Mouse (Mus musculus): ENCODE results near the gene Il23r. TPM values are rescaled to one million over a fixed set of nuclear protein-coding genes. Genes with fewer than 3 reads are reported as not detected.
"Not testable (repeated sequence)": the region's sequence is repeated elsewhere in the genome, so short reads cannot be mapped to it uniquely, and the experiment has no call there.

The Il23r gene
- polyA plus RNA-seq, 1 experiment from 2014 or later, result not detected

DNA sequence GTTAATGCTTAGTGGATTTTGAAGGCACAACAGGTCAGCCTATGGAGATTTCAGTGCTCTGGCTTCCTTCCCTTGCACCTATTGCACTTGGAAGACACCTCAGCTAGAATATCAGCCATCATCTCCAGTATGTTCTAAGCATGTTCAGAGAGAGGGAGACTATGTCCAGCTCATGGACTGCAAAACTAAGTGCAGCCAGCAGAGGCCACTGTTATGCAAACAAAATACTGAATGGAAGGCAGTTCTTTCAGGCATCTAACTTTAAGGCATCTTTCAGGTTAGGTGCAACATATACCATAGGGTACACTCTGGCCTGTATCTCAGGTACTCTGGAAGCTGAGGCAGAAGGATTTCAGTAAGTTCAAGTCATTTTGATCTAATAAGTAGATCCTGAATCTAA lies 19.1 kb upstream of the Il23r start:
- Histone ChIP-seq H3K27me3 (ENCODE audit: control insufficient read depth, insufficient read depth, low read length) (no peaks in the 10 kb centered on the region), H3K4me3 (replicated peaks; ENCODE audit: low read length) (no peak overlapping the region), H3K4me2 (replicated peaks) (no peak overlapping the region), H3K4me1 (replicated peaks; ENCODE audit: control insufficient read depth, insufficient read depth, low read length) (no peaks in the 10 kb centered on the region), H3K9ac (no peak overlapping the region), H3K27ac (no peak overlapping the region), H3K9me3 (ENCODE audit: control insufficient read depth, low read length) (no peaks in the 10 kb centered on the region), H3K36me3 (replicated peaks; ENCODE audit: control insufficient read depth, insufficient read depth) (no peaks in the 10 kb centered on the region)
- ATAC-seq (ENCODE audit: low FRiP score), result peak; percentile 51; the same call in 1 of the 2 replicates
- DNase-seq (ENCODE audit: low spot score), result peak; percentile 42

DNA sequence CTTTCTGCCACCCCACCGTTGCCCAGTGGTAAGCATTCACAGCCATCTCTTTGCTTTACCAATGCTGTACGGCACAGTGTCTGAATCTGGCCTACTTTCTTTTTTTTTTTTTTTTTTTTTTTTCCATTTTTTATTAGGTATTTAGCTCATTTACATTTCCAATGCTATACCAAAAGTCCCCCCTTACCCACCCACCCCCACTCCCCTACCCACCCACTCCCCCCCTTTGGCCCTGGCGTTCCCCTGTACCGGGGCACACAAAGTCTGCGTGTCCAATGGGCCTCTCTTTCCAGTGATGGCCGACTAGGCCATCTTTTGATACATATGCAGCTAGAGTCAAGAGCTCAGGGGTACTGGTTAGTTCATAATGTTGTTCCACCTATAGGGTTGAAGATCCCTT lies 10.3 kb upstream of the Il23r start:
- not testable (repeated sequence) for H3K36me3 ChIP-seq (replicated peaks; ENCODE audit: control insufficient read depth, insufficient read depth); H3K27ac ChIP-seq; H3K9ac ChIP-seq; H3K27me3 ChIP-seq (ENCODE audit: control insufficient read depth, insufficient read depth, low read length); ATAC-seq (ENCODE audit: low FRiP score); DNase-seq (ENCODE audit: low spot score); H3K9me3 ChIP-seq (ENCODE audit: control insufficient read depth, low read length); H3K4me2 ChIP-seq (replicated peaks); H3K4me3 ChIP-seq (replicated peaks; ENCODE audit: low read length); H3K4me1 ChIP-seq (replicated peaks; ENCODE audit: control insufficient read depth, insufficient read depth, low read length)
- WGBS, result 91% methylated on average over 2 of the region's 6 CpGs

DNA sequence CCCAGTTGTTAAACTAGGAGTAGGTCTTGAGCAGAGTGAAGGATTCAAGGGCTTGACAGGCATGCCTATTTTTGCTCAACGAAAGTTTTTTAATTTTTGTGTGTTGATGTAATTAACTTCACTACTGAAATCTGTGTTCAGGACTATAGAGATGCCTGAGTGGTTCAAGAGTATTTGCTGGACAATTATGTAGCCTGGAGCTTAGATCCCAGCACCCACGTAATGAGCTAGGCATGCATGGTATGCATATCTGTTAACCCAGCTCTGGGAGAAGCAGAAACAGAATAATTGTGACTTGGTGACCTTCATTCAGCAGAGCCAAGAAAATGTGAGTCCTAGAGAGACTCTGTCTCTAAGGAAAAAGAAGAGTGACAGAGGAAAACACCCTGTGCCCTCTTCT lies 10.6 kb downstream of the Il23r start:
- ATAC-seq (ENCODE audit: low FRiP score) (no peak), DNase-seq (ENCODE audit: low spot score) (no peak)
- H3K4me1 ChIP-seq (replicated peaks; ENCODE audit: control insufficient read depth, insufficient read depth, low read length), result no peaks in the 10 kb centered on the region
- H3K4me2 ChIP-seq (replicated peaks), result no peak overlapping the region
- WGBS, result 71% methylated on average over 2 of the region's 2 CpGs
- no peaks in the 10 kb centered on the region for H3K27me3 ChIP-seq (ENCODE audit: control insufficient read depth, insufficient read depth, low read length)
- H3K27ac ChIP-seq, result no peak overlapping the region
- H3K4me3 ChIP-seq (replicated peaks; ENCODE audit: low read length), result no peak overlapping the region
- H3K9me3 ChIP-seq (ENCODE audit: control insufficient read depth, low read length), result no peaks in the 10 kb centered on the region
- no peak overlapping the region for H3K9ac ChIP-seq
- H3K36me3 ChIP-seq (replicated peaks; ENCODE audit: control insufficient read depth, insufficient read depth), result no peaks in the 10 kb centered on the region

DNA sequence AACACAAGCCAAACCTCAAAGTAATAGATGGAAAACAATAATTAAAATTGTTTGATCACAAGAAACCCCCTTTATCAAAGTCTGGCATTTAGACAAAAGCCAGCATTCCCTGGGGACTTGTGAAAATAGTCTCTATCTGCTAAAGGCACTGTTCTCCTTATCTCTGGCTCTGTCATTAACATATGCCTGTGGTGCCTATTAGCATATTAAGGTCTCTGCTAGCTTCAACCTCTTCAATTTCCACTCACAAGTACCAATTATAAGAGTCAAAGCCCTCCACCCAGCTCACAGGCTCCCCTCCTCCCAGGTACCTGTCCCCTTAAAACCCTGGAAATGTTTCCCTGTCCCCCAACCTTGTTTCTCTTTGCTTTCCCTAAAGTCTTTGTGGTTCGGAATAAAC lies 20.4 kb downstream of the Il23r start:
- WGBS, result 22% methylated on average over 1 of the region's 1 CpGs
- Histone ChIP-seq H3K4me3 (replicated peaks; ENCODE audit: low read length) (no peak overlapping the region), H3K4me2 (replicated peaks) (no peak overlapping the region), H3K9ac (no peak overlapping the region), H3K36me3 (replicated peaks; ENCODE audit: control insufficient read depth, insufficient read depth) (no peaks in the 10 kb centered on the region), H3K4me1 (replicated peaks; ENCODE audit: control insufficient read depth, insufficient read depth, low read length) (no peaks in the 10 kb centered on the region), H3K27ac (no peak overlapping the region), H3K9me3 (ENCODE audit: control insufficient read depth, low read length) (no peaks in the 10 kb centered on the region), H3K27me3 (ENCODE audit: control insufficient read depth, insufficient read depth, low read length) (no peaks in the 10 kb centered on the region)
- ATAC-seq (ENCODE audit: low FRiP score), result 0 out of 2 replicates have a peak, but pooled peaks have one; percentile 48
- DNase-seq (ENCODE audit: low spot score), result no peak

DNA sequence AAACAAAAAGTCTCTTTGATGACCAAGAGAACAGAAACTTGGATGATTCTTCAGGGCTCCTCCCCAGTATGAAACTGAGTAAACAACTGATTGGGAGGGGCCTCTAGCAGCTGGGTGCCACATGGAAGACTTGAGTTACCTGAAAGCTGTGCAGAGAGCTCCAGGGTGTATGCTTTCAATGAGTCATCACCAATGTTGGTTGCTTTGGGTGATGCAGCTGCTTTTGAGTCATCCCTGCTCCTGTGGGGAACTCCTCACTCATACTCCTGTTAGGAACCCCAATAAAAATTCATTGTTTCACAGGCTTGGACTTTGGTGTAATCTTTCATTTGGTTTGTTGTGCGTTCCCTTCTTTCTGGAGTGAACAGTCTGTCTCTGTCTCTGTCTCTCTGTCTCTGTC lies 32.2 kb downstream of the Il23r start:
- Histone ChIP-seq H3K27me3 (ENCODE audit: control insufficient read depth, insufficient read depth, low read length) (no peaks in the 10 kb centered on the region), H3K9ac (no peak overlapping the region), H3K4me3 (replicated peaks; ENCODE audit: low read length) (no peak overlapping the region), H3K4me2 (replicated peaks) (no peak overlapping the region), H3K9me3 (ENCODE audit: control insufficient read depth, low read length) (no peaks in the 10 kb centered on the region), H3K36me3 (replicated peaks; ENCODE audit: control insufficient read depth, insufficient read depth) (no peaks in the 10 kb centered on the region), H3K27ac (no peak overlapping the region), H3K4me1 (replicated peaks; ENCODE audit: control insufficient read depth, insufficient read depth, low read length) (no peaks in the 10 kb centered on the region)
- DNase-seq (ENCODE audit: low spot score) (no peak), ATAC-seq (ENCODE audit: low FRiP score) (no peak)
- 100% methylated on average over 1 of the region's 1 CpGs for WGBS

DNA sequence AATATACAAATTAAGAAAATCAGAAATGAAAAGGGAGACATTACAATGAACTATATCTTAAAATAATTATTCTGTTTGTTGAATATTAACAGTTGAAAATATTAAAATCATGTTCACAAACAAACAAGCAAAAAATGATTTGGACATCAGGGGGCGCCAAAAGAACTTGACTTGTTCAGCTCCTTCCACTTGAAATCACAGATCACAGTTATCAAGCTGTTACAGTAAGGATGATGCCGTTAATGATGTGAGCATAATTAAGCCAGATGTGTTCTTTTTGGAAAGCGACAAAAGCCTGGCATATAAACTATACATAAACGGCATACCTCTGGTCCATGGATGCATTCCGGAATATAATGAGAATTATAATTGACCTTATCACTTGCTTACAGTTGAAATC lies 40.3 kb downstream of the Il23r start:
- Histone ChIP-seq H3K9me3 (ENCODE audit: control insufficient read depth, low read length) (no peaks in the 10 kb centered on the region), H3K27me3 (ENCODE audit: control insufficient read depth, insufficient read depth, low read length) (no peaks in the 10 kb centered on the region; the same call in 1 of the 2 replicates), H3K4me1 (replicated peaks; ENCODE audit: control insufficient read depth, insufficient read depth, low read length) (no peaks in the 10 kb centered on the region), H3K4me3 (replicated peaks; ENCODE audit: low read length) (no peak overlapping the region), H3K4me2 (replicated peaks) (no peak overlapping the region), H3K36me3 (replicated peaks; ENCODE audit: control insufficient read depth, insufficient read depth) (no peaks in the 10 kb centered on the region), H3K9ac (no peak overlapping the region), H3K27ac (no peak overlapping the region)
- peak; percentile 76 for DNase-seq (ENCODE audit: low spot score)
- ATAC-seq (ENCODE audit: low FRiP score), result no peak
- WGBS, result 48% methylated on average over 5 of the region's 5 CpGs

DNA sequence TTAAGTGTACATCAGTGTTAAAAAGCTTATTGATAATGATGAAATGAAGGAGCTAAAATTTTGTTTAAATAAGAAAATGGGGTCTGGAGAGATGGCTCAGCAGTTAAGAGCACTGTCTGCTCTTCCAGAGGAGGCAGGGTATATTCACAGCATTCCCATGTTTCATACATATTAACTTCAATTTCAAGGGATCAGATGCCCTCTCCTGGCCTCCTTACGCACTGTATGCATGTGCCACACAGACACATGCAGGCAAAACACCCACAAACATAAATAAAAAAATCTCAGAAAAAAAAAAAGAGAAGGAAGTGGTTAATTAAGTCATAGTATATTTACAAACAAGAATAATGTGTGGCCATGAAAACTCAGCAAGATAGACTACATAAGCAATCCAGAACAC lies 45.8 kb downstream of the Il23r start:
- Histone ChIP-seq H3K36me3 (replicated peaks; ENCODE audit: control insufficient read depth, insufficient read depth) (no peaks in the 10 kb centered on the region), H3K4me3 (replicated peaks; ENCODE audit: low read length) (no peak overlapping the region), H3K4me1 (replicated peaks; ENCODE audit: control insufficient read depth, insufficient read depth, low read length) (no peaks in the 10 kb centered on the region), H3K9me3 (ENCODE audit: control insufficient read depth, low read length) (no peaks in the 10 kb centered on the region), H3K9ac (no peak overlapping the region), H3K27me3 (ENCODE audit: control insufficient read depth, insufficient read depth, low read length) (no peaks in the 10 kb centered on the region), H3K4me2 (replicated peaks) (no peak overlapping the region), H3K27ac (no peak overlapping the region)
- no peak for ATAC-seq (ENCODE audit: low FRiP score)
- WGBS, result 86% methylated on average over 1 of the region's 1 CpGs
- DNase-seq (ENCODE audit: low spot score), result no peak

DNA sequence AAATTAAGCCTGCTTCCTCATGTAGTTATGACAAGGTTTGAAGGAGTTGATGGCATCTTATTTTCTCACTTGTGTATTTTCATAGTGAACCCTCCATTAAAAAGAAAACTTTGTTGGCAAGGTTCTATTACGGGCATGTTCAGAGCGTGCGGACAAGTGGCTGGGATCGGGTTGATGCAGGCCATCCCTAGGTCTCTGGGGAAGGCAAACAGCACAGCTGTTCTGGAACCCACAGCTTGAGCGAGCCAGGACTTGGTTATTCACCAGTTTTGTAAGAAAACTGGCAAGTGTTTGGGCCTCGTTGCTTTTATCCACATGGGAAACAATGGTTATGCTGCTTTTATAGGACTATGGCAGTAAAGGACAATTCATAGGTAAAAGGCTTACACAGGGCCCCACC lies 48.5 kb downstream of the Il23r start:
- H3K4me3 ChIP-seq (replicated peaks; ENCODE audit: low read length), result no peak overlapping the region
- no peaks in the 10 kb centered on the region for H3K36me3 ChIP-seq (replicated peaks; ENCODE audit: control insufficient read depth, insufficient read depth)
- H3K27ac ChIP-seq, result no peak overlapping the region
- H3K4me1 ChIP-seq (replicated peaks; ENCODE audit: control insufficient read depth, insufficient read depth, low read length), result no peaks in the 10 kb centered on the region
- H3K9me3 ChIP-seq (ENCODE audit: control insufficient read depth, low read length), result no peaks in the 10 kb centered on the region
- WGBS, result 92% methylated on average over 6 of the region's 6 CpGs
- no peak for ATAC-seq (ENCODE audit: low FRiP score)
- no peak for DNase-seq (ENCODE audit: low spot score)
- H3K4me2 ChIP-seq (replicated peaks), result no peak overlapping the region
- no peak overlapping the region for H3K9ac ChIP-seq
- H3K27me3 ChIP-seq (ENCODE audit: control insufficient read depth, insufficient read depth, low read length), result no peaks in the 10 kb centered on the region

DNA sequence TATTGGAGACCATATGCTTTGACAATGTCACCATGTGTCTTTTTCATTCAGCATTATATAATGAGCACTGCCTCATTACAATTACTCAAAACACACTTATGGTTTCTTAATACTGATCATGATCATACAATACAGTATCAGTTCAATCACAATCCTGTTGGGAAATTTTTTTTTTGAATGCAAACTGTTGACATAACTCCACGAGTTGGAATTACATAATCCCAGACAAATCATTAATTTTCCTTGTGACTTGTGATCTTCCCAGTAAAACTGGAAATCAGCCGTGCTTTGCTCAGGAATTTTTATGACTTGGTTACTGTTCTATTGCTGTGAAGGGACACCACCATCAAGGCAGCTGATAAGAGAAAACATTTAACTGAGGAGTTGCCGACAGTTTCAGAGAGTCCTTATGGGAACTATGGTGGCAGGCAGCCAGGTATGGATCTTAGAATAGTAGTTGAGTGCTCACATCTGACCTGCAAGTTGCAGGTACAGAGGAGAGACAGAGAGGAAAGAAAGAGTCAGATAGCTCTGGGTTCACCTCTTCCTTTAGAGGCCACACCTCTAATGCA lies 53.8 kb downstream of the Il23r start:
- Histone ChIP-seq H3K27me3 (ENCODE audit: control insufficient read depth, insufficient read depth, low read length) (no peaks in the 10 kb centered on the region), H3K27ac (no peak overlapping the region), H3K4me3 (replicated peaks; ENCODE audit: low read length) (no peak overlapping the region), H3K4me1 (replicated peaks; ENCODE audit: control insufficient read depth, insufficient read depth, low read length) (no peaks in the 10 kb centered on the region), H3K9me3 (ENCODE audit: control insufficient read depth, low read length) (no peaks in the 10 kb centered on the region), H3K36me3 (replicated peaks; ENCODE audit: control insufficient read depth, insufficient read depth) (no peaks in the 10 kb centered on the region), H3K9ac (no peak overlapping the region), H3K4me2 (replicated peaks) (no peak overlapping the region)
- ATAC-seq (ENCODE audit: low FRiP score) (no peak), DNase-seq (ENCODE audit: low spot score) (no peak)
- 87% methylated on average over 3 of the region's 3 CpGs for WGBS

DNA sequence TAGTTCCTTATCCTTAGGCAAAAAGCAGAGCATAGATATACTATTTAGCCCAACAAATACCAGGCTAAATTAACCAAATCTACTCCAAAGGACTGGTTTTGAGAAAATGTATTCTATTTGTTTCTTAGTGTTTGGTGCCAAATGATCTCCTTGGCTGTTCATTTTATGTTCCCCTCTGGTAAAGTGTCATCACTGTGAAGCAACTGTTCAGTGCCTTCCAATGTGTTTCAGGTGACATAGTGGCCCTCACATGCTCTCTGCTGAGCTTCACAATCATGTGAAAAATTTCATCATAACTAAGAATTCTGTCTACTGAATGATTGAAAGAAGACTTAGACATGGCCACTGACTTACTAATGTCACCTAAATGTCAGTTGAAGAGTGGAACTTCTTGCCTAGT lies 54.6 kb downstream of the Il23r start:
- Histone ChIP-seq H3K4me1 (replicated peaks; ENCODE audit: control insufficient read depth, insufficient read depth, low read length) (no peaks in the 10 kb centered on the region), H3K27ac (no peak overlapping the region), H3K36me3 (replicated peaks; ENCODE audit: control insufficient read depth, insufficient read depth) (no peaks in the 10 kb centered on the region), H3K4me2 (replicated peaks) (no peak overlapping the region), H3K27me3 (ENCODE audit: control insufficient read depth, insufficient read depth, low read length) (no peaks in the 10 kb centered on the region), H3K4me3 (replicated peaks; ENCODE audit: low read length) (no peak overlapping the region), H3K9ac (no peak overlapping the region), H3K9me3 (ENCODE audit: control insufficient read depth, low read length) (no peaks in the 10 kb centered on the region)
- DNase-seq (ENCODE audit: low spot score) (no peak), ATAC-seq (ENCODE audit: low FRiP score) (no peak)

Data from hindbrain, embryonic 14.5 days (tissue).